14 mouse cellular contexts compared by ENCODE assay signal in genomic region chr13:104041481-104041880, GRCm38 (mm10).
DNase-seq lines count a peak whose midpoint lies in the region; ATAC-seq and TF ChIP-seq lines count a peak whose summit lies in the region.
"Had no signal": no experiment of that assay in that cellular context is flagged by ENCODE, and none has a peak within 500 bp of the region (broad histone marks: within the 10 kb centered on the region; RNA-seq: fewer than 3 reads in every experiment).

No protein-coding gene starts in this region.

- 50% methylated on average over 7 of the region's 7 CpGs for WGBS in kidney, adult 2 months
- 83% methylated on average over 7 of the region's 7 CpGs for WGBS in kidney, embryonic 14.5 days

- no peak for ATAC-seq in kidney, embryonic 14.5 days (ENCODE audit: low FRiP score, low TSS enrichment)
- ATAC-seq in monocyte, adult 5-6 weeks (replicated peaks; ENCODE audit: insufficient number of reproducible peaks, low FRiP score, low TSS enrichment, poor library complexity, severe bottlenecking) = 0 out of 2 replicates have a peak, but pooled peaks have one; percentile 10
- ATAC-seq: forebrain, embryonic 16.5 days; midbrain, embryonic 16.5 days had no signal

- no peak for TF ChIP-seq CTCF in kidney, adult 2 months (conservative IDR thresholded peaks at IDR 0.05; ENCODE audit: insufficient read depth, insufficient read length, low read depth, low read length)

- H3K9ac ChIP-seq in kidney, embryonic 14.5 days (ENCODE audit: low read depth, low read length) = no peak overlapping the region
- H3K9ac ChIP-seq: heart, embryonic 13.5 days; lung, embryonic 14.5 days; neural tube, embryonic 13.5 days had no signal

- H3K36me3 ChIP-seq in kidney, adult 2 months (ENCODE audit: control insufficient read depth, insufficient read depth, low read length) = no peaks in the 10 kb centered on the region
- H3K36me3 ChIP-seq in kidney, embryonic 14.5 days (ENCODE audit: control insufficient read depth, insufficient read depth, low read length) = no peaks in the 10 kb centered on the region

- no peaks in the 10 kb centered on the region for H3K27me3 ChIP-seq in kidney, adult 2 months (replicated peaks; ENCODE audit: control insufficient read depth, insufficient read depth, low read length)
- no peaks in the 10 kb centered on the region for H3K27me3 ChIP-seq in kidney, embryonic 14.5 days (ENCODE audit: control insufficient read depth, insufficient read depth, low read length)
- H3K27me3 ChIP-seq: heart, embryonic 13.5 days; neural tube, embryonic 13.5 days had no signal

- no peak overlapping the region for H3K4me2 ChIP-seq in kidney, embryonic 14.5 days (replicated peaks; ENCODE audit: low read depth, low read length)
- H3K4me2 ChIP-seq: heart, embryonic 13.5 days; lung, embryonic 14.5 days; neural tube, embryonic 13.5 days had no signal

- peaks cover 24% of the 10 kb centered on the region for H3K4me1 ChIP-seq in kidney, adult 2 months (ENCODE audit: control insufficient read depth, insufficient read depth, low read length)
- H3K4me1 ChIP-seq in kidney, embryonic 14.5 days (ENCODE audit: control insufficient read depth, insufficient read depth, low read length) = peaks cover 24% of the 10 kb centered on the region
- H3K4me1 ChIP-seq in brown adipose tissue, adult 24 weeks (ENCODE audit: control insufficient read depth, insufficient read depth, insufficient read length, low read length) = peaks cover 13% of the 10 kb centered on the region

- no peak overlapping the region for H3K27ac ChIP-seq in kidney, adult 2 months (ENCODE audit: insufficient read depth, low read depth, low read length)
- H3K27ac ChIP-seq in kidney, embryonic 14.5 days (ENCODE audit: low read depth, low read length) = no peak overlapping the region
- 0 out of 2 replicates have a peak overlapping the region, but pooled peaks have one; percentile 9 for H3K27ac ChIP-seq in brown adipose tissue, adult 24 weeks (replicated peaks; ENCODE audit: low read depth, low read length)
- H3K27ac ChIP-seq: heart, embryonic 13.5 days; neural tube, embryonic 13.5 days had no signal

- no peak overlapping the region for H3K4me3 ChIP-seq in kidney, adult 2 months (ENCODE audit: insufficient read depth, low read depth, low read length)
- H3K4me3 ChIP-seq in kidney, embryonic 14.5 days (ENCODE audit: low read length) = no peak overlapping the region
- H3K4me3 ChIP-seq in brown adipose tissue, adult 24 weeks (ENCODE audit: insufficient read depth, low read depth, low read length) = no peak overlapping the region
- H3K4me3 ChIP-seq: heart, embryonic 13.5 days; neural tube, embryonic 13.5 days had no signal

- H3K9me3 ChIP-seq in kidney, embryonic 14.5 days (ENCODE audit: control insufficient read depth, low read length) = no peaks in the 10 kb centered on the region
- H3K9me3 ChIP-seq: heart, embryonic 13.5 days; neural tube, embryonic 13.5 days had no signal

- peak; percentile 75 for DNase-seq in kidney, adult 2 months
- peak; percentile 11 for DNase-seq in CD4-positive helper T cell, adult 2 months (ENCODE audit: low read depth, low spot score)
- no peak for DNase-seq in urinary bladder, postnatal 14 days (ENCODE audit: low spot score)
- no peak for DNase-seq in thymus, postnatal 25 days
- DNase-seq: cerebellum, adult 18-20 months; gastrocnemius, postnatal 14 days; lung, embryonic 14.5 days had no signal

- TF ChIP-seq POLR2A in kidney, adult 2 months (IDR thresholded peaks at IDR 0.05; ENCODE audit: low read depth, low read length) = no peak

Comparison
In these comparisons a context has a peak if more than half of its experiments do, and no peak if none do; other contexts are left out.
1. DNase-seq: peak in kidney, adult 2 months (single experiment) and CD4-positive helper T cell, adult 2 months (single experiment); none in urinary bladder, postnatal 14 days (single experiment) and thymus, postnatal 25 days (single experiment).